Mouse (Mus musculus) stomach, postnatal 0 days (tissue): ENCODE data around the gene Sept9.

ENCODE experiments used
- CTCF ChIP-seq: IDR thresholded peaks from 2 replicates; pipeline ENCODE4 v1.5.1; 2016; ENCODE audit warnings: antibody characterized with exemption, low read depth, mild to moderate bottlenecking, moderate library complexity
- EP300 ChIP-seq: optimal IDR thresholded peaks from 2 replicates; pipeline ENCODE3; 2016; ENCODE audit warnings: antibody characterized with exemption

GRCm38 (mm10) chr11:117409331-117409730 is 209.9 kb downstream of the Sept9 start:
- TF ChIP-seq EP300 (no peak), CTCF (no peak)
